Mouse (Mus musculus) forebrain, embryonic 12.5 days (tissue): ENCODE data around the gene Olfr1209. TPM values are rescaled to one million over a fixed set of nuclear protein-coding genes. Genes with fewer than 3 reads are reported as not detected.

Source experiments
- ATAC-seq: fragments of 200-750 bp; cut with Nextera tagmentation; 2 replicates; pipeline ENCODE4 v1.8.0; 2017; ENCODE audit warnings: moderate TSS enrichment; ENCODE audit not compliant: low FRiP score
- H3K27ac ChIP-seq: fragments of 300-500 bp; sonication (generic); 2 replicates; pipeline ENCODE4 v1.5.1; 2016; ENCODE audit warnings: mild to moderate bottlenecking
- H3K27me3 ChIP-seq: fragments of 300-500 bp; sonication (generic); 2 replicates; pipeline ENCODE4 v1.6.1; 2016; ENCODE audit warnings: mild to moderate bottlenecking
- H3K36me3 ChIP-seq: fragments of 300-500 bp; sonication (generic); replicated peaks from 2 replicates; pipeline ENCODE4 v1.6.1; 2016; ENCODE audit warnings: mild to moderate bottlenecking
- H3K4me1 ChIP-seq: fragments of 300-500 bp; sonication (generic); 2 replicates; pipeline ENCODE4 v1.6.1; 2016
- H3K4me2 ChIP-seq: fragments of 300-500 bp; sonication (generic); 2 replicates; pipeline ENCODE4 v1.6.1; 2016; ENCODE audit warnings: mild to moderate bottlenecking, moderate library complexity
- H3K4me3 ChIP-seq: fragments of 300-500 bp; sonication (generic); replicated peaks from 2 replicates; pipeline ENCODE4 v1.5.1; 2016; ENCODE audit warnings: mild to moderate bottlenecking
- H3K9ac ChIP-seq: fragments of 300-500 bp; sonication (generic); 2 replicates; pipeline ENCODE4 v1.6.1; 2016; ENCODE audit warnings: mild to moderate bottlenecking
- H3K9me3 ChIP-seq: fragments of 300-500 bp; sonication (generic); 2 replicates; pipeline ENCODE4 v1.6.1; 2016
- WGBS: fragments of 180-500 bp; shearing (Covaris S2); methylation state at CpG from one replicate; pipeline ENCODE4 v1.1.7; 2016; 5-methylcytosine and 5-hydroxymethylcytosine counted together
- polyA plus RNA-seq: library from polyadenylated mRNA; unstranded; fragments of >200 nt; fragmentation: Nextera tagmentation; extraction: Ambion mirVana; gene quantifications from 2 replicates; pipeline ENCODE4 v1.2.1, GENCODE M21; 2016

Gene Olfr1209
- polyA plus RNA-seq: not detected in 2 replicates

DNA sequence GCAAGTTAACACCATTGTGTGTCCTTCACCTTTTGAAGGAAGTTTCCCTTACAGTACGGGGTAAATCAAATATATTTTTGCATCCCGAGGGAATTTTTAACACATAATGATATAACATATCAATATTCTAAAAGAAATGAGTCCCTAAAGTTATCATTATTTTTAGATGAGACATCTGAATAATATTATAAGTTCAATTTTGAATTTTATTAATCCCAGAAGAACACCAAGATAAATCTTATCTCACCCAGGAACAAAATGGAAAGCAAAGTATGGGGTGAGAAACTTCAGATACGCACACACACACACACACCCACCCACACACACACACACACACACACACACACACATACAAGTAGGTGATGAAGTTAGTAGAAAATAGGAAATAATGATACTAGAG is at the start of gene Olfr1209:
Gene Olfr1209 (minus strand): TSS at position 101 of the 400 bp plus-strand sequence.
- WGBS: 81% methylated on average over 3 of the region's 3 CpGs
- Histone ChIP-seq H3K27me3 (no peaks in the 10 kb centered on the region), H3K4me2 (no peak within 1 kb of the TSS), H3K9me3 (no peaks in the 10 kb centered on the region), H3K4me3 (no peak within 1 kb of the TSS), H3K27ac (no peak within 1 kb of the TSS), H3K36me3 (no peaks in the 10 kb centered on the region), H3K4me1 (no peaks in the 10 kb centered on the region), H3K9ac (no peak within 1 kb of the TSS)
- ATAC-seq: no peak

- Histone ChIP-seq H3K9me3 (no peaks in the 10 kb centered on the region), H3K9ac (no peak within 1 kb of the TSS), H3K4me3 (no peak within 1 kb of the TSS), H3K4me2 (no peak within 1 kb of the TSS), H3K4me1 (no peaks in the 10 kb centered on the region), H3K27me3 (no peaks in the 10 kb centered on the region), H3K36me3 (no peaks in the 10 kb centered on the region), H3K27ac (no peak within 1 kb of the TSS)
- no peak for ATAC-seq
Observed at GRCm38 (mm10) chr2:88953669-88954068, 38.7 kb upstream of the Olfr1209 start, which contains the start of gene Olfr1212. TSS of gene Olfr1212 (plus strand) at chr2:88953969.

DNA sequence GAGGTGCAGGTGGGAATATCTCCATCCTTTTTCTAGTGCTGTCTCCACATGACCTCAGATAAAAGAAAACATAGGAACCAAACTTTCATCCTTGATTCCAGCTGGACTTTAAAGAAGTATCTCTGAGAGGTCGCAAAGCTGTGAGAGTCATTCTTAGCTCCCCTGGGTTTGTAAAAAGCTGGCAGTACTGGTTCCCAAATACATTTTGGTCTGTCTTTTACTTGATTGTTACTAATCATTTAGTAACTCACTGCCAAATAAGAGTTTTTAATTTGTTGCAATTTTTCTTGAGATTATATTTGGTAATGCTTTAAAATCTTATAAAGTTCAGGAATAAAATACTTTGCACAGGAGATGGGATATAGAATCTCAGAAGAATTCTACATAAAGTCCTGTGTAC is 23.1 kb upstream of the Olfr1209 start, which contains the start of gene Olfr1211:
Gene Olfr1211 (minus strand): TSS at position 101 of the 400 bp plus-strand sequence.
- Histone ChIP-seq H3K4me2 (no peak within 1 kb of the TSS), H3K9ac (no peak within 1 kb of the TSS), H3K27me3 (no peaks in the 10 kb centered on the region), H3K4me1 (no peaks in the 10 kb centered on the region), H3K4me3 (no peak within 1 kb of the TSS), H3K36me3 (no peaks in the 10 kb centered on the region), H3K9me3 (no peaks in the 10 kb centered on the region), H3K27ac (no peak within 1 kb of the TSS)
- ATAC-seq: no peak
- WGBS: 90% methylated on average over 1 of the region's 1 CpGs

- no peak within 1 kb of the TSS for H3K4me3 ChIP-seq
- H3K9me3 ChIP-seq: no peaks in the 10 kb centered on the region
- H3K36me3 ChIP-seq: no peaks in the 10 kb centered on the region
- no peak within 1 kb of the TSS for H3K27ac ChIP-seq
- no peaks in the 10 kb centered on the region for H3K27me3 ChIP-seq
- H3K4me1 ChIP-seq: no peaks in the 10 kb centered on the region
- ATAC-seq: no peak
- no peak within 1 kb of the TSS for H3K4me2 ChIP-seq
- H3K9ac ChIP-seq: no peak within 1 kb of the TSS
Observed at GRCm38 (mm10) chr2:88902211-88902610, 12.7 kb downstream of the Olfr1209 start, which contains the start of gene Olfr1208. TSS of gene Olfr1208 (minus strand) at chr2:88902311.

GRCm38 (mm10) chr2:88862931-88863330 is 52.0 kb downstream of the Olfr1209 start, which contains the start of gene Olfr1206:
TSS of gene Olfr1206 (plus strand) at chr2:88863231.
- no peak within 1 kb of the TSS for H3K27ac ChIP-seq
- H3K4me1 ChIP-seq: no peaks in the 10 kb centered on the region
- no peaks in the 10 kb centered on the region for H3K27me3 ChIP-seq
- H3K4me3 ChIP-seq: no peak within 1 kb of the TSS
- WGBS: 90% methylated on average over 2 of the region's 2 CpGs
- H3K4me2 ChIP-seq: no peak within 1 kb of the TSS
- H3K9me3 ChIP-seq: no peaks in the 10 kb centered on the region
- H3K9ac ChIP-seq: no peak within 1 kb of the TSS
- no peak for ATAC-seq
- no peaks in the 10 kb centered on the region for H3K36me3 ChIP-seq

Other genes with a start within 250 kb of the Olfr1209 start
- gene Olfr1193, start 239.5 kb downstream of the Olfr1209 start, polyA plus RNA-seq: not detected in 2 replicates
- not detected in 2 replicates for gene Olfr1195, start 226.0 kb downstream of the Olfr1209 start, polyA plus RNA-seq
- not detected in 2 replicates for gene Olfr1196, start 210.6 kb downstream of the Olfr1209 start, polyA plus RNA-seq
- gene Olfr1197, start 182.8 kb downstream of the Olfr1209 start, polyA plus RNA-seq: not detected in 2 replicates
- not detected in 2 replicates for gene Olfr1198, start 163.8 kb downstream of the Olfr1209 start, polyA plus RNA-seq
- not detected in 2 replicates for gene Olfr1199, start 154.7 kb downstream of the Olfr1209 start, polyA plus RNA-seq
- gene Olfr1200, start 144.7 kb downstream of the Olfr1209 start, polyA plus RNA-seq: not detected in 2 replicates
- gene Olfr1201, start 122.1 kb downstream of the Olfr1209 start, polyA plus RNA-seq: not detected in 2 replicates
- gene Olfr1202, start 100.7 kb downstream of the Olfr1209 start, polyA plus RNA-seq: not detected in 2 replicates
- gene Olfr1205, start 85.4 kb downstream of the Olfr1209 start, polyA plus RNA-seq: not detected in 2 replicates
- not detected in 2 replicates for gene Olfr1204, start 65.9 kb downstream of the Olfr1209 start, polyA plus RNA-seq
- gene Olfr1206, start 51.9 kb downstream of the Olfr1209 start, polyA plus RNA-seq: not detected in 2 replicates
- not detected in 2 replicates for gene Olfr1208, start 12.8 kb downstream of the Olfr1209 start, polyA plus RNA-seq
- not detected in 2 replicates for gene Olfr1211, start 23.0 kb upstream of the Olfr1209 start, polyA plus RNA-seq
- gene Olfr1212, start 38.8 kb upstream of the Olfr1209 start, polyA plus RNA-seq: not detected in 2 replicates
- gene Gm13762, start 65.1 kb upstream of the Olfr1209 start, polyA plus RNA-seq: not detected in 2 replicates
- gene Olfr1214, start 77.5 kb upstream of the Olfr1209 start, polyA plus RNA-seq: not detected in 2 replicates
- gene Olfr1215, start 91.8 kb upstream of the Olfr1209 start, polyA plus RNA-seq: not detected in 2 replicates
- gene Olfr1216, start 103.2 kb upstream of the Olfr1209 start, polyA plus RNA-seq: not detected in 2 replicates
- not detected in 2 replicates for gene Olfr1217, start 116.9 kb upstream of the Olfr1209 start, polyA plus RNA-seq
- gene Olfr1218, start 146.0 kb upstream of the Olfr1209 start, polyA plus RNA-seq: not detected in 2 replicates
- gene Olfr1219, start 168.4 kb upstream of the Olfr1209 start, polyA plus RNA-seq: not detected in 2 replicates
- gene Olfr1220, start 191.7 kb upstream of the Olfr1209 start, polyA plus RNA-seq: not detected in 2 replicates
- not detected in 2 replicates for gene Olfr1221, start 202.1 kb upstream of the Olfr1209 start, polyA plus RNA-seq
- not detected in 2 replicates for gene Olfr1222, start 217.9 kb upstream of the Olfr1209 start, polyA plus RNA-seq
- not detected in 2 replicates for gene Olfr1223, start 236.4 kb upstream of the Olfr1209 start, polyA plus RNA-seq
- not detected in 2 replicates for gene Olfr1224-ps1, start 248.9 kb upstream of the Olfr1209 start, polyA plus RNA-seq